Mouse (Mus musculus) heart, embryonic 15.5 days (tissue): ENCODE data around the gene 2210016L21Rik. TPM values are rescaled to one million over a fixed set of nuclear protein-coding genes. Genes with fewer than 3 reads are reported as not detected.

Source experiments
- ATAC-seq: fragments of 200-750 bp; cut with Nextera tagmentation; replicated peaks from 2 replicates; pipeline ENCODE4 v1.8.0; 2017; ENCODE audit warnings: low read depth, moderate TSS enrichment; ENCODE audit not compliant: insufficient number of reproducible peaks, insufficient read depth, low FRiP score
- H3K27ac ChIP-seq: fragments of 300-500 bp; sonication (generic); 2 replicates; pipeline ENCODE4 v1.5.1; 2015; ENCODE audit warnings: mild to moderate bottlenecking, inconsistent platforms
- H3K27me3 ChIP-seq: fragments of 300-500 bp; sonication (generic); 2 replicates; pipeline ENCODE4 v1.6.1; 2015; ENCODE audit warnings: inconsistent platforms
- H3K36me3 ChIP-seq: fragments of 300-500 bp; sonication (generic); 2 replicates; pipeline ENCODE4 v1.6.1; 2015; ENCODE audit warnings: mild to moderate bottlenecking, inconsistent platforms
- H3K4me1 ChIP-seq: fragments of 300-500 bp; sonication (generic); replicated peaks from 2 replicates; pipeline ENCODE4 v1.6.1; 2015; ENCODE audit warnings: inconsistent platforms
- H3K4me2 ChIP-seq: fragments of 300-500 bp; sonication (generic); 2 replicates; pipeline ENCODE4 v1.6.1; 2015; ENCODE audit warnings: inconsistent platforms, mild to moderate bottlenecking, moderate library complexity
- H3K4me3 ChIP-seq: fragments of 300-500 bp; sonication (generic); 2 replicates; pipeline ENCODE4 v1.5.1; 2015; ENCODE audit warnings: mild to moderate bottlenecking, inconsistent platforms
- H3K9ac ChIP-seq: fragments of 300-500 bp; sonication (generic); 2 replicates; pipeline ENCODE4 v1.6.1; 2015; ENCODE audit warnings: mild to moderate bottlenecking, inconsistent platforms
- H3K9me3 ChIP-seq: fragments of 300-500 bp; sonication (generic); replicated peaks from 2 replicates; pipeline ENCODE4 v1.6.1; 2016; ENCODE audit warnings: inconsistent platforms
- WGBS: fragments of 180-500 bp; shearing (Covaris S2); methylation state at CpG from one replicate; pipeline ENCODE4 v1.1.7; 2015; ENCODE audit warnings: mixed read lengths; 5-methylcytosine and 5-hydroxymethylcytosine counted together
- polyA plus RNA-seq: library from polyadenylated mRNA; unstranded; fragments of >200 nt; fragmentation: Nextera tagmentation; extraction: Ambion mirVana; gene quantifications from 2 replicates; pipeline ENCODE4 v1.2.1, GENCODE M21; 2015

2210016L21Rik gene
- polyA plus RNA-seq, 1 experiment from 2014 or later, result 40.0 TPM

DNA sequence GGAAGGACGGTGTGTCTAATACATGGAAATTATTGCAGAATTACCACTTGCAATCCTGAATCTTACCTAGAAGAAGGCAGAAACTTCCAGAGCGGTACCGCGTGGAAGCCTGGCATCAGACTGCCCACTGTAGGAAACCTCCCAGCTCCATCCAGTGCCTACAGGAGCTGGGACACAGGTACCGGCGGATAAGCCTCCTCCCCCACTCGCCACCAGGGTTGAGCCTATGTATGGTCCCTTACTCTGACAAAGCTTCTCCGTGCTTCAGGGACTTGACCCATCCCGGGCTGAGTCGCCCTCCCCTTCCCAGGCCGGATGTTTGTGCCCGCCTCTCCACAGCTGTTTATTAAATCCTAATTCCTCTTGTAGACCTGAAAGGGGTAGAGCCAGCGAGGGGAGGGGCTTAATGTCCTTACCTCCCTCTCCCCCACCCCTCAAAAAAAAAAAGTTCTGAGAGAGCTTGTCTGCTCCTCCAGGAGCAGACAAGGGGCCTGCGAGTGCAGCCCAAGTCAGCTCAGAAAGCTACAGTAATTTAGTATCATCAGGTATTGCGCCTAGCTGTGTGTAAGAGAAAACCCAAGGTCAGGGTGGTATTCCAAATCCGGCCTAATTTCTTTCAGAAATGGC lies 38.3 kb downstream of the 2210016L21Rik start:
- WGBS, result 24% methylated on average over 16 of the region's 16 CpGs
- peak overlapping the region; percentile 55 for H3K4me3 ChIP-seq
- H3K4me1 ChIP-seq, result peaks cover 12% of the 10 kb centered on the region
- H3K27me3 ChIP-seq, result no peaks in the 10 kb centered on the region
- no peaks in the 10 kb centered on the region for H3K9me3 ChIP-seq
- no peaks in the 10 kb centered on the region for H3K36me3 ChIP-seq
- ATAC-seq, result 0 out of 2 replicates have a peak, but pooled peaks have one; percentile 36
- H3K9ac ChIP-seq, result peak overlapping the region; percentile 51
- H3K4me2 ChIP-seq, result peak overlapping the region; percentile 94
- H3K27ac ChIP-seq, result no peak overlapping the region

DNA sequence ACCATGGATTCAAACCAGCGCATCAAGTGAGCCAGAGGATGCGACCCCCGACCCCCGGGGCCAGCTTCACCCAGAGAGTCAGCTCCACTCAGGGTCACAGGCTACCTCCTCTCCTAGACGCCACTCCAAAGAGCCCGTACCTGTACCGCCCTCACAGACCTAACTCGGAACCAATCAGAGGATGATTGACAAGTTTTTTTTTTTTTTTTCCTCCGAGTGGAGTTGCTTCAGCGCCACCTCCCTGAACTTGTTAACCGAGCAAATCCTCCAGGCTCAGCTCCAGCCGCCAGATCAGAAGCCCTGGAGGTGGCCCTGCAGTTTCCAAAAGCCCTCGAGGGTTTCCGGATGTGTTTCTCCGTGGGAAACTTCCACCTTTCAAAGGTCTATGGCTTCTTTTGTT lies 40.0 kb downstream of the 2210016L21Rik start:
- ATAC-seq, result no peak
- Histone ChIP-seq H3K9me3 (no peaks in the 10 kb centered on the region), H3K9ac (no peak overlapping the region), H3K4me3 (no peak overlapping the region), H3K27me3 (no peaks in the 10 kb centered on the region), H3K27ac (no peak overlapping the region), H3K4me1 (peaks cover 12% of the 10 kb centered on the region), H3K4me2 (no peak overlapping the region), H3K36me3 (no peaks in the 10 kb centered on the region)
- 48% methylated on average over 15 of the region's 15 CpGs for WGBS

DNA sequence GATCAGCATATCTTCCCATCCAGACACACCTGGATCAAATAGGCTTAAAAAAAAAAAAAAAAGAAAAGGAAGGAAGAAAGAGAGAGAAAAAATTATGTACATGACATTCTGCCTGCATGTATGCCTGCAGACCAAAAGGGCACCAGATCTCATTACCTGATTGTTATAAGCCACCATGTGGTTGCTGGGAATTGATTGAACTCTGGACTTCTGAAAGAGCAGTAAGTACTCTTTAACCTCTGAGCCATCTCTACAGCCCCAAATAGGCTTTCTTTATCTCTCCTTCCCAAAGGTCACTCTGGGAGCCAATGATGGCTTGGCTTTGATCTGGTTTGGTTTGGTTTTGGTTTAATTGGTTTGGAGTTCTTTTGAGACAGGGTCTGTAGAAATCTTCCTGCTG lies 43.1 kb downstream of the 2210016L21Rik start:
- Histone ChIP-seq H3K27me3 (no peaks in the 10 kb centered on the region), H3K36me3 (no peaks in the 10 kb centered on the region), H3K9me3 (no peaks in the 10 kb centered on the region), H3K27ac (no peak overlapping the region), H3K4me2 (no peak overlapping the region), H3K4me3 (no peak overlapping the region), H3K4me1 (peaks cover 4% of the 10 kb centered on the region), H3K9ac (no peak overlapping the region)
- no peak for ATAC-seq

DNA sequence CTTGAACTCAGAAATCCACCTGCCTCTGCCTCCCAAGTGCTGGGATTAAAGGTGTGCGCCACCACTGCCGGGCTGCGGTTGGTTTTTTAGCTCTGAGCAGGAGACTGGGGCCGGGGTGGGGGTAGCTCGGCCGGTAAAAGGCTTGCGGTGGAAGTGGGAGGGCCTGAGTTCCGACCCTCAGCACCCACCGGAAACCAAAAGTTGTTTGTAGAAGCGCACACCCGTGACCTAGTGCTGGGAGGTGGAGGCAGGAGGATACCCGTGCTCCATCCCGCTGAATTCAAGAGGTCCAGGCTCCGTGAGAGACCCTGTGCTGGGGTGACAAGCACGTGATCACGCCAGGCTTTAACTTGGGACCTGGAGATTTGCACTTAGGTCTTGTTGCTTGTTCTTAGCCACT lies 54.5 kb downstream of the 2210016L21Rik start:
- Histone ChIP-seq H3K36me3 (no peaks in the 10 kb centered on the region), H3K9me3 (no peaks in the 10 kb centered on the region), H3K27me3 (peaks cover 2% of the 10 kb centered on the region; the same call in 1 of the 2 replicates), H3K4me3 (no peak overlapping the region), H3K27ac (no peak overlapping the region), H3K9ac (no peak overlapping the region), H3K4me1 (no peaks in the 10 kb centered on the region), H3K4me2 (no peak overlapping the region)
- WGBS, result 65% methylated on average over 16 of the region's 16 CpGs
- no peak for ATAC-seq

DNA sequence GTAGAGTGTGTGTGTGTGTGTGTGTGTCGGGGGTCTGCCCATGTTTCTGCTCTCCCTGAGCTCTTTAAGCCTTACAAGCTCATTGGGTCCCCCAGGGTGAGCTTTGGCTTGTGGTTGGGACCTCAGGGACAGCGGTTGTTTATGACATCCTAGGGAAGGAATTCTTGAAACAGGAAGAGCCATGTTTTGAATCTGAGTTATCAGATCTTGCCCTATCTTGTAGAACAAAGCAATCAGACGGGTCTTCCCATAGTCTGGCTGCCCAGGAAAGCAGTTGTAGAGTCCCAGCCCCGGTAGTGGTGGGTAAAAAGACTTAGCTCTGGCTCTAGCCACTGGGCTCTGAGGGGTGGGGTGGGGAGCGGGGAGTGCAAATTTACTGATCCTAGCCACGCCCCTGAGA lies 55.4 kb downstream of the 2210016L21Rik start:
- H3K4me2 ChIP-seq, result no peak overlapping the region
- H3K9ac ChIP-seq, result no peak overlapping the region
- 47% methylated on average over 6 of the region's 6 CpGs for WGBS
- H3K4me3 ChIP-seq, result no peak overlapping the region
- no peaks in the 10 kb centered on the region for H3K4me1 ChIP-seq
- no peaks in the 10 kb centered on the region for H3K36me3 ChIP-seq
- ATAC-seq, result no peak
- no peak overlapping the region for H3K27ac ChIP-seq
- H3K27me3 ChIP-seq, result peaks cover 6% of the 10 kb centered on the region; the same call in 1 of the 2 replicates
- H3K9me3 ChIP-seq, result no peaks in the 10 kb centered on the region

Other genes starting within 250 kb of the 2210016L21Rik start
- gene Tchp, start 234.4 kb upstream of the 2210016L21Rik start, polyA plus RNA-seq, result 8.6 TPM in 2 replicates
- 28.3 and 42.0 TPM in 2 replicates for gene Ankrd13a, start 167.5 kb upstream of the 2210016L21Rik start, polyA plus RNA-seq
- gene Git2, start 166.6 kb upstream of the 2210016L21Rik start, polyA plus RNA-seq, result 31.0 and 43.2 TPM in 2 replicates
- gene 1500011B03Rik, start 118.7 kb upstream of the 2210016L21Rik start, polyA plus RNA-seq, result 39.0 and 52.9 TPM in 2 replicates
- not detected in 2 replicates for gene 4930519G04Rik, start 88.5 kb upstream of the 2210016L21Rik start, polyA plus RNA-seq
- gene Gm9936, start 83.5 kb upstream of the 2210016L21Rik start, polyA plus RNA-seq, result not detected in 2 replicates
- 7.3 and 19.6 TPM in 2 replicates for gene Oasl2, start 45.2 kb upstream of the 2210016L21Rik start, polyA plus RNA-seq
- gene Oasl1, start 18.9 kb upstream of the 2210016L21Rik start, polyA plus RNA-seq, result 0.63 and 0.91 TPM in 2 replicates
- gene Hnf1a, start 28.9 kb downstream of the 2210016L21Rik start, polyA plus RNA-seq, result 0.15 and 0.39 TPM in 2 replicates
- gene Sppl3, start 69.0 kb downstream of the 2210016L21Rik start, polyA plus RNA-seq, result 17.8 and 22.4 TPM in 2 replicates
- 13.5 and 17.4 TPM in 2 replicates for gene Gm10401, start 156.1 kb downstream of the 2210016L21Rik start, polyA plus RNA-seq
- gene Acads, start 177.2 kb downstream of the 2210016L21Rik start, polyA plus RNA-seq, result 122 and 123 TPM in 2 replicates
- 18.1 and 21.8 TPM in 2 replicates for gene Unc119b, start 192.8 kb downstream of the 2210016L21Rik start, polyA plus RNA-seq
- 54.4 and 76.7 TPM in 2 replicates for gene Mlec, start 216.0 kb downstream of the 2210016L21Rik start, polyA plus RNA-seq